Mouse (Mus musculus): ENCODE measurements around the gene Gng10. TPM values are rescaled to one million over a fixed set of nuclear protein-coding genes. Genes with fewer than 3 reads are reported as not detected.

Gene Gng10
- polyA plus RNA-seq, 1 experiment from 2014 or later, result 197 TPM

- Histone ChIP-seq H3K9ac (replicated peaks; ENCODE audit: low read length) (no peak overlapping the region), H3K4me3 (ENCODE audit: low read depth, low read length) (no peak overlapping the region), H3K27ac (replicated peaks; ENCODE audit: low read depth, low read length) (no peak overlapping the region), H3K36me3 (replicated peaks; ENCODE audit: control insufficient read depth, insufficient read depth, low read depth, low read length) (no peaks in the 10 kb centered on the region), H3K27me3 (ENCODE audit: control insufficient read depth, insufficient read depth, low read length) (no peaks in the 10 kb centered on the region), H3K4me1 (ENCODE audit: control insufficient read depth, insufficient read depth, low read length) (no peaks in the 10 kb centered on the region), H3K9me3 (replicated peaks; ENCODE audit: control insufficient read depth, low read length) (no peaks in the 10 kb centered on the region), H3K4me2 (ENCODE audit: low read depth, low read length) (no peak overlapping the region)
- DNase-seq (ENCODE audit: low spot score) (no peak), ATAC-seq (replicated peaks; ENCODE audit: insufficient number of reproducible peaks, low FRiP score, low TSS enrichment, low read depth) (no peak; the same call in 1 of the 2 replicates)
- 78% methylated on average over 8 of the region's 8 CpGs for WGBS
Measured at GRCm38 (mm10) chr4:58995251-58995693, 39.6 kb upstream of the Gng10 start.

- H3K4me3 ChIP-seq (ENCODE audit: low read depth, low read length), result no peak overlapping the region
- ATAC-seq (replicated peaks; ENCODE audit: insufficient number of reproducible peaks, low FRiP score, low TSS enrichment, low read depth) (no peak), DNase-seq (ENCODE audit: low spot score) (no peak)
- no peaks in the 10 kb centered on the region for H3K4me1 ChIP-seq (ENCODE audit: control insufficient read depth, insufficient read depth, low read length)
- H3K9ac ChIP-seq (replicated peaks; ENCODE audit: low read length), result no peak overlapping the region
- no peak overlapping the region for H3K4me2 ChIP-seq (ENCODE audit: low read depth, low read length)
- H3K27ac ChIP-seq (replicated peaks; ENCODE audit: low read depth, low read length), result no peak overlapping the region
- H3K27me3 ChIP-seq (ENCODE audit: control insufficient read depth, insufficient read depth, low read length), result no peaks in the 10 kb centered on the region
- WGBS, result 76% methylated on average over 5 of the region's 5 CpGs
- H3K36me3 ChIP-seq (replicated peaks; ENCODE audit: control insufficient read depth, insufficient read depth, low read depth, low read length), result no peaks in the 10 kb centered on the region
- no peaks in the 10 kb centered on the region for H3K9me3 ChIP-seq (replicated peaks; ENCODE audit: control insufficient read depth, low read length)
Measured at GRCm38 (mm10) chr4:58997081-58997480, 37.8 kb upstream of the Gng10 start.

- 95% methylated on average over 1 of the region's 1 CpGs for WGBS
- H3K9ac ChIP-seq (replicated peaks; ENCODE audit: low read length), result no peak overlapping the region
- H3K4me1 ChIP-seq (ENCODE audit: control insufficient read depth, insufficient read depth, low read length), result no peaks in the 10 kb centered on the region
- ATAC-seq (replicated peaks; ENCODE audit: insufficient number of reproducible peaks, low FRiP score, low TSS enrichment, low read depth) (no peak), DNase-seq (ENCODE audit: low spot score) (no peak)
- H3K27ac ChIP-seq (replicated peaks; ENCODE audit: low read depth, low read length), result no peak overlapping the region
- no peaks in the 10 kb centered on the region for H3K9me3 ChIP-seq (replicated peaks; ENCODE audit: control insufficient read depth, low read length)
- H3K4me3 ChIP-seq (ENCODE audit: low read depth, low read length), result no peak overlapping the region
- no peak overlapping the region for H3K4me2 ChIP-seq (ENCODE audit: low read depth, low read length)
- H3K27me3 ChIP-seq (ENCODE audit: control insufficient read depth, insufficient read depth, low read length), result no peaks in the 10 kb centered on the region
- H3K36me3 ChIP-seq (replicated peaks; ENCODE audit: control insufficient read depth, insufficient read depth, low read depth, low read length), result no peaks in the 10 kb centered on the region
Measured at GRCm38 (mm10) chr4:58998688-58999087, 36.2 kb upstream of the Gng10 start.

- H3K36me3 ChIP-seq (replicated peaks; ENCODE audit: control insufficient read depth, insufficient read depth, low read depth, low read length), result no peaks in the 10 kb centered on the region
- H3K9ac ChIP-seq (replicated peaks; ENCODE audit: low read length), result no peak overlapping the region
- no peak overlapping the region for H3K27ac ChIP-seq (replicated peaks; ENCODE audit: low read depth, low read length)
- DNase-seq (ENCODE audit: low spot score), result peak; percentile 78
- no peak overlapping the region for H3K4me3 ChIP-seq (ENCODE audit: low read depth, low read length)
- no peaks in the 10 kb centered on the region for H3K27me3 ChIP-seq (ENCODE audit: control insufficient read depth, insufficient read depth, low read length)
- no peak for ATAC-seq (replicated peaks; ENCODE audit: insufficient number of reproducible peaks, low FRiP score, low TSS enrichment, low read depth)
- WGBS, result 9% methylated on average over 2 of the region's 2 CpGs
- no peak overlapping the region for H3K4me2 ChIP-seq (ENCODE audit: low read depth, low read length)
- peaks cover 4% of the 10 kb centered on the region; the same call in 1 of the 2 replicates for H3K4me1 ChIP-seq (ENCODE audit: control insufficient read depth, insufficient read depth, low read length)
- H3K9me3 ChIP-seq (replicated peaks; ENCODE audit: control insufficient read depth, low read length), result no peaks in the 10 kb centered on the region
Measured at GRCm38 (mm10) chr4:58999686-59000085, 35.2 kb upstream of the Gng10 start.

- H3K4me1 ChIP-seq (ENCODE audit: control insufficient read depth, insufficient read depth, low read length), result peaks cover 4% of the 10 kb centered on the region; the same call in 1 of the 2 replicates
- H3K9ac ChIP-seq (replicated peaks; ENCODE audit: low read length), result no peak overlapping the region
- no peaks in the 10 kb centered on the region for H3K9me3 ChIP-seq (replicated peaks; ENCODE audit: control insufficient read depth, low read length)
- no peak overlapping the region for H3K4me3 ChIP-seq (ENCODE audit: low read depth, low read length)
- ATAC-seq (replicated peaks; ENCODE audit: insufficient number of reproducible peaks, low FRiP score, low TSS enrichment, low read depth) (no peak), DNase-seq (ENCODE audit: low spot score) (peak; percentile 35)
- no peak overlapping the region for H3K27ac ChIP-seq (replicated peaks; ENCODE audit: low read depth, low read length)
- H3K4me2 ChIP-seq (ENCODE audit: low read depth, low read length), result no peak overlapping the region
- no peaks in the 10 kb centered on the region for H3K27me3 ChIP-seq (ENCODE audit: control insufficient read depth, insufficient read depth, low read length)
- no peaks in the 10 kb centered on the region for H3K36me3 ChIP-seq (replicated peaks; ENCODE audit: control insufficient read depth, insufficient read depth, low read depth, low read length)
- 3% methylated on average over 2 of the region's 2 CpGs for WGBS
Measured at GRCm38 (mm10) chr4:59000614-59001013, 34.3 kb upstream of the Gng10 start.

- H3K27me3 ChIP-seq (ENCODE audit: control insufficient read depth, insufficient read depth, low read length), result no peaks in the 10 kb centered on the region
- H3K4me2 ChIP-seq (ENCODE audit: low read depth, low read length), result peak within 1 kb of the TSS; percentile 81
- H3K4me1 ChIP-seq (ENCODE audit: control insufficient read depth, insufficient read depth, low read length), result peaks cover 4% of the 10 kb centered on the region; the same call in 1 of the 2 replicates
- whole genome bisulfite sequencing, result under 1% methylated on average over 84 of the region's 89 CpGs
- H3K36me3 ChIP-seq (replicated peaks; ENCODE audit: control insufficient read depth, insufficient read depth, low read depth, low read length), result no peaks in the 10 kb centered on the region
- peak within 1 kb of the TSS; percentile 93 for H3K9ac ChIP-seq (replicated peaks; ENCODE audit: low read length)
- H3K4me3 ChIP-seq (ENCODE audit: low read depth, low read length), result peak within 1 kb of the TSS; percentile 95
- H3K9me3 ChIP-seq (replicated peaks; ENCODE audit: control insufficient read depth, low read length), result no peaks in the 10 kb centered on the region
- DNase-seq (ENCODE audit: low spot score), result peak; percentile 96
- peak within 1 kb of the TSS; percentile 78; the same call in 1 of the 2 replicates for H3K27ac ChIP-seq (replicated peaks; ENCODE audit: low read depth, low read length)
- ATAC-seq (replicated peaks; ENCODE audit: insufficient number of reproducible peaks, low FRiP score, low TSS enrichment, low read depth), result peak; percentile 96
Measured at GRCm38 (mm10) chr4:59002948-59003805, 31.7 kb upstream of the Gng10 start, which contains the start of gene Gm20503. TSS of gene Gm20503 (plus strand) at chr4:59003210.

GRCm38 (mm10) chr4:59003806-59004200, 31.1 kb upstream of the Gng10 start:
- peak overlapping the region; percentile 95 for H3K4me3 ChIP-seq (ENCODE audit: low read depth, low read length)
- no peak for DNase-seq (ENCODE audit: low spot score)
- H3K9ac ChIP-seq (replicated peaks; ENCODE audit: low read length), result peak overlapping the region; percentile 93
- 41% methylated on average over 7 of the region's 7 CpGs for WGBS
- no peaks in the 10 kb centered on the region for H3K36me3 ChIP-seq (replicated peaks; ENCODE audit: control insufficient read depth, insufficient read depth, low read depth, low read length)
- peaks cover 4% of the 10 kb centered on the region; the same call in 1 of the 2 replicates for H3K4me1 ChIP-seq (ENCODE audit: control insufficient read depth, insufficient read depth, low read length)
- no peak for ATAC-seq (replicated peaks; ENCODE audit: insufficient number of reproducible peaks, low FRiP score, low TSS enrichment, low read depth)
- H3K4me2 ChIP-seq (ENCODE audit: low read depth, low read length), result peak overlapping the region; percentile 81
- no peaks in the 10 kb centered on the region for H3K9me3 ChIP-seq (replicated peaks; ENCODE audit: control insufficient read depth, low read length)
- no peak overlapping the region for H3K27ac ChIP-seq (replicated peaks; ENCODE audit: low read depth, low read length)
- H3K27me3 ChIP-seq (ENCODE audit: control insufficient read depth, insufficient read depth, low read length), result no peaks in the 10 kb centered on the region

GRCm38 (mm10) chr4:59006211-59006610, 28.7 kb upstream of the Gng10 start:
- Histone ChIP-seq H3K9me3 (replicated peaks; ENCODE audit: control insufficient read depth, low read length) (no peaks in the 10 kb centered on the region), H3K27me3 (ENCODE audit: control insufficient read depth, insufficient read depth, low read length) (no peaks in the 10 kb centered on the region), H3K4me2 (ENCODE audit: low read depth, low read length) (no peak overlapping the region), H3K9ac (replicated peaks; ENCODE audit: low read length) (no peak overlapping the region), H3K36me3 (replicated peaks; ENCODE audit: control insufficient read depth, insufficient read depth, low read depth, low read length) (no peaks in the 10 kb centered on the region), H3K27ac (replicated peaks; ENCODE audit: low read depth, low read length) (no peak overlapping the region), H3K4me1 (ENCODE audit: control insufficient read depth, insufficient read depth, low read length) (peaks cover 4% of the 10 kb centered on the region; the same call in 1 of the 2 replicates), H3K4me3 (ENCODE audit: low read depth, low read length) (no peak overlapping the region)
- ATAC-seq (replicated peaks; ENCODE audit: insufficient number of reproducible peaks, low FRiP score, low TSS enrichment, low read depth) (no peak), DNase-seq (ENCODE audit: low spot score) (peak; percentile 15)
- whole genome bisulfite sequencing, result 38% methylated on average over 8 of the region's 8 CpGs

All from embryonic facial prominence, embryonic 11.5 days (tissue).